Mouse (Mus musculus) MEL (cell line): ENCODE results near the gene Fen1. TPM values are rescaled to one million over a fixed set of nuclear protein-coding genes. Genes with fewer than 3 reads are reported as not detected.

ENCODE experiments used
- DNase-seq: peaks from one replicate; pipeline ENCODE4 v3.0.0; 2011; ENCODE audit warnings: low read depth, low spot score
- H3K27ac ChIP-seq: 2 replicates; pipeline ENCODE4 v1.5.1; 2012; ENCODE audit warnings: low read depth, mild to moderate bottlenecking, control low read depth, low read length, moderate library complexity; ENCODE audit not compliant: control insufficient read depth
- H3K27me3 ChIP-seq, 2 experiments: fragments of 150-350 bp in 1 of 2; sonication (generic) in 1 of 2; 2 replicates each; pipeline ENCODE4 v1.6.1; 2012; ENCODE audit warnings: low read length in 2 of 2, mild to moderate bottlenecking in 2 of 2, improper control_type of control experiment in 1 of 2, moderate library complexity in 1 of 2; ENCODE audit not compliant: insufficient read depth in 2 of 2, control insufficient read depth in 1 of 2
- H3K36me3 ChIP-seq, 2 experiments: 2 replicates each; pipeline ENCODE4 v1.6.1; 2012 to 2014; ENCODE audit warnings: low read length in 2 of 2, improper control_type of control experiment in 1 of 2, inconsistent platforms in 1 of 2, mild to moderate bottlenecking in 1 of 2; ENCODE audit not compliant: insufficient read depth in 2 of 2, control insufficient read depth in 1 of 2
- H3K4me1 ChIP-seq, 2 experiments: fragments of 150-350 bp in 1 of 2; sonication (generic) in 1 of 2; 2 replicates each; pipeline ENCODE4 v1.6.1; 2012; ENCODE audit warnings: low read length in 2 of 2, improper control_type of control experiment in 1 of 2, mild to moderate bottlenecking in 1 of 2; ENCODE audit not compliant: insufficient read depth in 2 of 2, control insufficient read depth in 1 of 2
- H3K4me3 ChIP-seq, 2 experiments: fragments of 150-350 bp in 1 of 2; sonication (generic) in 1 of 2; 2 replicates each; pipeline ENCODE4 v1.5.1; 2012; ENCODE audit warnings: low read depth in 2 of 2, low read length in 2 of 2, mild to moderate bottlenecking in 2 of 2, moderate library complexity in 2 of 2, control low read depth in 1 of 2, improper control_type of control experiment in 1 of 2; ENCODE audit not compliant: control insufficient read depth in 1 of 2, insufficient read depth in 1 of 2
- H3K79me2 ChIP-seq: 2 replicates; pipeline ENCODE4 v1.6.1; 2012; ENCODE audit warnings: mild to moderate bottlenecking, low read length, moderate library complexity; ENCODE audit not compliant: control insufficient read depth, poor library complexity, insufficient read depth
- H3K9ac ChIP-seq: 2 replicates; pipeline ENCODE4 v1.6.1; 2012; ENCODE audit warnings: low read depth, mild to moderate bottlenecking, control low read depth, low read length, moderate library complexity; ENCODE audit not compliant: control insufficient read depth, poor library complexity, severe bottlenecking
- H3K9me3 ChIP-seq: fragments of 150-350 bp; sonication (generic); replicated peaks from 2 replicates; pipeline ENCODE4 v1.6.1; 2012; ENCODE audit warnings: mild to moderate bottlenecking, low read length, improper control_type of control experiment, moderate library complexity; ENCODE audit not compliant: insufficient read depth
- BHLHE40 ChIP-seq: IDR thresholded peaks from 2 replicates; pipeline ENCODE4 v1.6.1; 2012; ENCODE audit warnings: low read depth, mild to moderate bottlenecking, inconsistent platforms, low read length, improper control_type of control experiment, borderline replicate concordance
- CHD1 ChIP-seq: IDR thresholded peaks from 2 replicates; pipeline ENCODE4 v1.6.1; 2012; ENCODE audit warnings: low read depth, mild to moderate bottlenecking, inconsistent platforms, low read length, improper control_type of control experiment
- CHD2 ChIP-seq: IDR thresholded peaks from 2 replicates; pipeline ENCODE4 v1.6.1; 2011; ENCODE audit warnings: low read length, improper control_type of control experiment
- CTCF ChIP-seq, 3 experiments: IDR thresholded peaks in 2 of 3; conservative IDR thresholded peaks in 1 of 3; 2 replicates each; pipeline ENCODE4 v1.5.1; 2011 to 2012; ENCODE audit warnings: low read length in 3 of 3, low read depth in 2 of 3, mild to moderate bottlenecking in 2 of 3, improper control_type of control experiment in 1 of 3, inconsistent platforms in 1 of 3, mixed read lengths in 1 of 3, moderate library complexity in 1 of 3; ENCODE audit not compliant: control insufficient read depth in 1 of 3, insufficient read depth in 1 of 3, poor library complexity in 1 of 3, severe bottlenecking in 1 of 3
- E2F4 ChIP-seq: IDR thresholded peaks from 2 replicates; pipeline ENCODE4 v1.6.1; 2011; ENCODE audit warnings: low read depth, low read length, improper control_type of control experiment, borderline replicate concordance
- ELF1 ChIP-seq: IDR thresholded peaks from 2 replicates; pipeline ENCODE4 v1.6.1; 2014; ENCODE audit warnings: low read depth, mild to moderate bottlenecking, inconsistent platforms, low read length, improper control_type of control experiment, moderate library complexity
- ETS1 ChIP-seq: IDR thresholded peaks from 2 replicates; pipeline ENCODE4 v1.6.1; 2012; ENCODE audit warnings: low read depth, mild to moderate bottlenecking, inconsistent platforms, low read length, improper control_type of control experiment, moderate library complexity
- JUND ChIP-seq: IDR thresholded peaks from 2 replicates; pipeline ENCODE4 v1.6.1; 2011; ENCODE audit warnings: low read depth, mild to moderate bottlenecking, improper control_type of control experiment, low read length
- KAT2A ChIP-seq: conservative IDR thresholded peaks from 2 replicates; pipeline ENCODE4 v1.6.1; 2012; ENCODE audit warnings: low read depth, low read length, improper control_type of control experiment, inconsistent platforms
- MAFK ChIP-seq: IDR thresholded peaks from 2 replicates; pipeline ENCODE4 v1.6.1; 2011; ENCODE audit warnings: low read depth, mild to moderate bottlenecking, low read length, improper control_type of control experiment, borderline replicate concordance
- MAX ChIP-seq: IDR thresholded peaks from 2 replicates; pipeline ENCODE4 v1.6.1; 2011; ENCODE audit warnings: low read length, improper control_type of control experiment
- MAZ ChIP-seq: IDR thresholded peaks from 2 replicates; pipeline ENCODE4 v1.6.1; 2012; ENCODE audit warnings: low read depth, mild to moderate bottlenecking, inconsistent platforms, low read length, improper control_type of control experiment
- MEF2A ChIP-seq: IDR thresholded peaks from 2 replicates; pipeline ENCODE4 v1.6.1; 2014; ENCODE audit warnings: low read depth, mild to moderate bottlenecking, inconsistent platforms, low read length, improper control_type of control experiment; ENCODE audit not compliant: poor library complexity, insufficient replicate concordance, severe bottlenecking; ENCODE audit errors: extremely low read depth
- MXI1 ChIP-seq: IDR thresholded peaks from 2 replicates; pipeline ENCODE4 v1.6.1; 2011; ENCODE audit warnings: mild to moderate bottlenecking, low read depth, low read length, improper control_type of control experiment
- NELFE ChIP-seq: IDR thresholded peaks from 2 replicates; pipeline ENCODE4 v1.6.1; 2011; ENCODE audit warnings: low read depth, low read length, improper control_type of control experiment
- NRF1 ChIP-seq: IDR thresholded peaks from 2 replicates; pipeline ENCODE4 v1.6.1; 2014; ENCODE audit warnings: low read depth, mild to moderate bottlenecking, inconsistent platforms, low read length, improper control_type of control experiment, moderate library complexity; ENCODE audit not compliant: poor library complexity, insufficient read depth, severe bottlenecking
- POLR2A ChIP-seq, 2 experiments: IDR thresholded peaks; 2 replicates each; pipeline ENCODE4 v1.6.1; 2011 to 2012; ENCODE audit warnings: low read length in 2 of 2, mild to moderate bottlenecking in 2 of 2, control low read depth in 1 of 2, improper control_type of control experiment in 1 of 2, low read depth in 1 of 2, moderate library complexity in 1 of 2; ENCODE audit not compliant: control insufficient read depth in 1 of 2, insufficient read depth in 1 of 2, poor library complexity in 1 of 2
- POLR2AphosphoS2 ChIP-seq: IDR thresholded peaks from 2 replicates; pipeline ENCODE4 v1.6.1; 2011; ENCODE audit warnings: low read length, improper control_type of control experiment
- POLR2AphosphoS5 ChIP-seq: IDR thresholded peaks from 2 replicates; pipeline ENCODE4 v1.6.1; 2012; ENCODE audit warnings: low read depth, borderline replicate concordance, mild to moderate bottlenecking, inconsistent platforms, low read length, moderate library complexity, mixed read lengths
- SIN3A ChIP-seq: IDR thresholded peaks from 2 replicates; pipeline ENCODE4 v1.6.1; 2012; ENCODE audit warnings: low read length, improper control_type of control experiment, inconsistent platforms
- TAL1 ChIP-seq: IDR thresholded peaks from 2 replicates; pipeline ENCODE4 v1.6.1; 2012; ENCODE audit warnings: mild to moderate bottlenecking, inconsistent platforms, low read length, moderate library complexity, mixed read lengths
- UBTF ChIP-seq: IDR thresholded peaks from 2 replicates; pipeline ENCODE4 v1.6.1; 2012; ENCODE audit warnings: low read depth, mild to moderate bottlenecking, inconsistent platforms, low read length, improper control_type of control experiment, moderate library complexity, borderline replicate concordance; ENCODE audit not compliant: insufficient read depth
- USF1 ChIP-seq: IDR thresholded peaks from 2 replicates; pipeline ENCODE4 v1.6.1; 2014; ENCODE audit warnings: low read depth, mild to moderate bottlenecking, inconsistent platforms, low read length, improper control_type of control experiment, moderate library complexity
- USF2 ChIP-seq, 2 experiments: IDR thresholded peaks; 2 replicates each; pipeline ENCODE4 v1.6.1; 2011 to 2012; ENCODE audit warnings: improper control_type of control experiment in 2 of 2, low read length in 2 of 2, borderline replicate concordance in 1 of 2, inconsistent platforms in 1 of 2, low read depth in 1 of 2, mild to moderate bottlenecking in 1 of 2; ENCODE audit not compliant: insufficient read depth in 1 of 2
- ZKSCAN1 ChIP-seq: IDR thresholded peaks from 2 replicates; pipeline ENCODE4 v1.6.1; 2012; ENCODE audit warnings: low read depth, mild to moderate bottlenecking, inconsistent platforms, low read length, improper control_type of control experiment, moderate library complexity
- ZMIZ1 ChIP-seq: IDR thresholded peaks from 2 replicates; pipeline ENCODE4 v1.6.1; 2012; ENCODE audit warnings: low read depth, mild to moderate bottlenecking, inconsistent platforms, low read length, improper control_type of control experiment, moderate library complexity
- ZNF384 ChIP-seq: IDR thresholded peaks from 2 replicates; pipeline ENCODE4 v1.6.1; 2012; ENCODE audit warnings: low read depth, mild to moderate bottlenecking, inconsistent platforms, low read length, improper control_type of control experiment
- polyA plus RNA-seq, 2 experiments: library from polyadenylated mRNA; stranded (reverse) in 1 of 2; unstranded in 1 of 2; fragments of >175 nt in 1 of 2; fragments of >200 nt in 1 of 2; gene quantifications; 2 replicates each; pipeline versions ENCODE4 v1.2.1 to v1.2.4; 2012; ENCODE audit warnings: low replicate concordance in 2 of 2, low read depth in 1 of 2; ENCODE audit not compliant: insufficient read length in 2 of 2, insufficient read depth in 1 of 2, missing spikeins in 1 of 2
- total RNA-seq: library from RNA; depleted of rRNA; stranded (reverse); fragments of 300-350 nt; gene quantifications from 2 replicates; pipeline ENCODE4 v1.2.3, GENCODE M21; 2012

Gene Fen1
- total and polyA plus RNA-seq, 3 experiments, result 145 to 189 TPM; not detected in 1

GRCm38 (mm10) chr19:10163896-10164295 is 40.1 kb downstream of the Fen1 start:
- H3K27me3 ChIP-seq, result peaks cover 0 to 3% of the 10 kb centered on the region in 2 experiments; a peak in 2 of 4 replicates
- H3K9me3 ChIP-seq, result no peaks in the 10 kb centered on the region
- no peak overlapping the region for H3K9ac ChIP-seq
- H3K36me3 ChIP-seq, result no peaks in the 10 kb centered on the region
- H3K4me3 ChIP-seq, result no peak overlapping the region
- TF ChIP-seq NRF1, result no peak
- no peak for TF ChIP-seq MAX
- TF ChIP-seq POLR2AphosphoS5, result no peak
- no peak for TF ChIP-seq SIN3A
- TF ChIP-seq ELF1, result no peak
- TF ChIP-seq KAT2A, result no peak
- TF ChIP-seq USF1, result no peak
- TF ChIP-seq ZNF384, result no peak
- TF ChIP-seq MAFK, result no peak
- no peak for TF ChIP-seq POLR2AphosphoS2
- no peak for TF ChIP-seq E2F4
- no peak for TF ChIP-seq MAZ
- TF ChIP-seq ETS1, result no peak
- TF ChIP-seq TAL1, result no peak
- TF ChIP-seq CHD2, result no peak
- TF ChIP-seq, all 39 proteins: peak for 0
- no peaks in the 10 kb centered on the region for H3K4me1 ChIP-seq
- H3K27ac ChIP-seq, result no peak overlapping the region
- H3K79me2 ChIP-seq, result no peaks in the 10 kb centered on the region
- no peak for DNase-seq

DNA sequence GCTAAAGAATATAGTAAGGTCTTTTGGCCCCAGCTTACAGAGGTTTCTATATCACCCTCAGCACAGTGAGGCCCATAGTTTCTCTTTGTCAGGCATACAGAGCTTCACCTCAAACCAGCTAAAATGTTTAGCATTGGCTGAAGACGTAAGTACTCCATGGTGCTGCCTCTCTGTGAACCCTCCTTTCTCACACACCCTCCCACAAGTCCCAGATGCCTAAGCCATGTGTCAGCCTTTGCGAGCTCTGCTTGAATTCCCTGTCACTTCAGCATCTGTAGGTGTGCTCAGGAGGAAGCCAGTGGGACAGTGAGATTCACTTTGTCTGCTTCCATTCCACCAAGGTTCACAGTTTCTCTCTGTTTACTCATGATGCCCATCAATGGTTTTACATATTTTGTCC is 46.2 kb downstream of the Fen1 start:
- TF ChIP-seq POLR2A (IDR thresholded peaks at IDR 0.05; ENCODE audit: control insufficient read depth in 1 of 2, insufficient read depth in 1 of 2, low read depth in 1 of 2, low read length in 2 of 2, poor library complexity in 1 of 2) (no peak), MAFK (no peak), UBTF (no peak), E2F4 (no peak), ZKSCAN1 (no peak), ZNF384 (no peak), ZMIZ1 (no peak), NELFE (no peak), MAX (no peak), JUND (no peak), CTCF (IDR thresholded peaks at IDR 0.05 in 2 of 3, conservative IDR thresholded peaks at IDR 0.05 in 1 of 3; ENCODE audit: control insufficient read depth in 1 of 3, insufficient read depth in 1 of 3, low read depth in 2 of 3, low read length in 3 of 3, poor library complexity in 1 of 3, severe bottlenecking in 1 of 3) (no peak), MEF2A (no peak), MXI1 (no peak), SIN3A (no peak), NRF1 (no peak), CHD1 (no peak), USF1 (no peak), BHLHE40 (no peak), USF2 (IDR thresholded peaks at IDR 0.05; ENCODE audit: borderline replicate concordance in 1 of 2, insufficient read depth in 1 of 2, low read depth in 1 of 2, low read length in 2 of 2) (no peak)
- TF ChIP-seq, all 39 proteins: peak for 0
- Histone ChIP-seq H3K27me3 (peaks cover 6 to 7% of the 10 kb centered on the region in 2 experiments), H3K4me1 (no peaks in the 10 kb centered on the region), H3K27ac (no peak overlapping the region), H3K36me3 (no peaks in the 10 kb centered on the region), H3K4me3 (no peak overlapping the region), H3K9me3 (no peaks in the 10 kb centered on the region), H3K9ac (no peak overlapping the region), H3K79me2 (no peaks in the 10 kb centered on the region)
- no peak for DNase-seq
